Comparison of ENCODE assay signal across 8 mouse cellular contexts in genomic region chr6:126371971-126372370, GRCm38 (mm10).
DNase-seq lines count a peak whose midpoint lies in the region; ATAC-seq lines count a peak whose summit lies in the region.

No protein-coding gene starts in this region.

- H3K27ac ChIP-seq in forebrain, embryonic 11.5 days (ENCODE audit: low read depth, low read length): no peak overlapping the region
- no peak overlapping the region for H3K27ac ChIP-seq in midbrain, embryonic 13.5 days

- H3K4me1 ChIP-seq in forebrain, embryonic 11.5 days (replicated peaks; ENCODE audit: control insufficient read depth, insufficient read depth, low read length): no peaks in the 10 kb centered on the region
- no peaks in the 10 kb centered on the region for H3K4me1 ChIP-seq in midbrain, embryonic 13.5 days (replicated peaks)

- WGBS in forebrain, embryonic 11.5 days: 69% methylated on average over 5 of the region's 5 CpGs
- 67% methylated on average over 5 of the region's 5 CpGs for WGBS in midbrain, embryonic 13.5 days

- no peak overlapping the region for H3K4me2 ChIP-seq in forebrain, embryonic 11.5 days (ENCODE audit: low read depth, low read length, severe bottlenecking)
- no peak overlapping the region for H3K4me2 ChIP-seq in midbrain, embryonic 13.5 days (replicated peaks)

- no peaks in the 10 kb centered on the region for H3K36me3 ChIP-seq in forebrain, embryonic 11.5 days (ENCODE audit: control insufficient read depth, insufficient read depth, low read length)
- H3K36me3 ChIP-seq in midbrain, embryonic 13.5 days: no peaks in the 10 kb centered on the region

- no peaks in the 10 kb centered on the region for H3K27me3 ChIP-seq in forebrain, embryonic 11.5 days (ENCODE audit: control insufficient read depth, insufficient read depth, low read length)
- H3K27me3 ChIP-seq in midbrain, embryonic 13.5 days: no peaks in the 10 kb centered on the region

- no peak; the same call in 1 of the 2 replicates for ATAC-seq in frontal cortex, adult (ENCODE audit: low TSS enrichment)
- no peak for ATAC-seq in forebrain, embryonic 11.5 days (replicated peaks; ENCODE audit: low FRiP score)
- ATAC-seq in midbrain, embryonic 13.5 days: 0 out of 2 replicates have a peak, but pooled peaks have one; percentile 27

- no peak overlapping the region for H3K4me3 ChIP-seq in forebrain, embryonic 11.5 days (ENCODE audit: low read depth, low read length)
- H3K4me3 ChIP-seq in midbrain, embryonic 13.5 days (replicated peaks): no peak overlapping the region

- H3K9me3 ChIP-seq in forebrain, embryonic 11.5 days (ENCODE audit: control insufficient read depth, low read length): no peaks in the 10 kb centered on the region
- H3K9me3 ChIP-seq in midbrain, embryonic 13.5 days: no peaks in the 10 kb centered on the region

- peak; percentile 6 to 34 for DNase-seq in frontal cortex, postnatal 36 days (ENCODE audit: low spot score in 2 of 2)
- peak; percentile 30 for DNase-seq in urinary bladder, postnatal 25 days (ENCODE audit: low spot score)
- DNase-seq in urinary bladder, postnatal 10 days (ENCODE audit: low spot score): no peak
- peak; percentile 64 for DNase-seq in forebrain, embryonic 11.5 days (ENCODE audit: low spot score)
- DNase-seq in kidney, postnatal 36 days: peak; percentile 59 to 80
- DNase-seq in natural killer cell, adult 2 months (ENCODE audit: low spot score in 2 of 2): no peak

- no peak overlapping the region for H3K9ac ChIP-seq in forebrain, embryonic 11.5 days (ENCODE audit: low read length)
- no peak overlapping the region for H3K9ac ChIP-seq in midbrain, embryonic 13.5 days (replicated peaks)

Comparison
In these comparisons a context has a peak if more than half of its experiments do, and no peak if none do; other contexts are left out.
1. DNase-seq: peak in frontal cortex, postnatal 36 days (2 of 2), urinary bladder, postnatal 25 days (single experiment), forebrain, embryonic 11.5 days (single experiment) and kidney, postnatal 36 days (2 of 2); none in urinary bladder, postnatal 10 days (single experiment) and natural killer cell, adult 2 months (0 of 2).